Mouse (Mus musculus): ENCODE results near the gene Olfr484. TPM values are rescaled to one million over a fixed set of nuclear protein-coding genes. Genes with fewer than 3 reads are reported as not detected.

The Olfr484 gene
- not detected for polyA plus RNA-seq (2012; fragmentation: generic; extraction: Trizol)

GRCm38 (mm10) chr7:108127349-108127748 is at the start of gene Olfr484:
Gene Olfr484 (minus strand): TSS chr7:108127449.

GRCm38 (mm10) chr7:108172642-108173041 is 45.4 kb upstream of the Olfr484 start, which contains the start of gene Olfr486:
Gene Olfr486 (minus strand): TSS chr7:108172742.

DNA sequence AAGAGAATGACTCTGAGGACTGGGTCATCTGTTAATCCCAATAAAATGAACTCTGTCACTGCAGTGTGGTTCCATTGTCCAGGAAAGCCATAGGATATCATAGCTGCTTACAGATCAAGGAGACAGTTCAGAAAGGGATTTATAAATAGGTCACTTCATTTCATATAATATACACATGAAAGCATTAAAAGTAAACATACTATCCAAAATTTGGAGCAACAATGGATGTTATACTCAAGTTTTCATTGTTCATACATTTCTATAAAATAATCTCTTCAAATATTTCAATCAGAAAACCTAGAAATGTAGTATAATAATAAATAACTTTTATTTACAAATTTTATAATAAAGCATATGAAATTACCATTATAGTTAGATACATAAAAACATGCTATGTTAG is 32.5 kb upstream of the Olfr484 start, which contains the start of gene Olfr485:
TSS of gene Olfr485 (minus strand) at position 101 of the 400 bp plus-strand sequence.

GRCm38 (mm10) chr7:108100549-108100948 is 26.7 kb downstream of the Olfr484 start, which contains the start of gene Olfr483:
Gene Olfr483 (plus strand): TSS chr7:108100849.

GRCm38 (mm10) chr7:108097486-108097885 is 29.8 kb downstream of the Olfr484 start, which contains the start of gene Olfr482:
Gene Olfr482 (minus strand): TSS chr7:108097586.

GRCm38 (mm10) chr7:108079555-108079954 is 47.7 kb downstream of the Olfr484 start, which contains the start of gene Olfr481:
Gene Olfr481 (plus strand): TSS chr7:108079855.

Other genes with a start within 250 kb of the Olfr484 start
- not detected for gene Olfr472, start 229.5 kb downstream of the Olfr484 start, polyA plus RNA-seq (2012; fragmentation: generic; extraction: Trizol)
- not detected for gene Olfr473, start 197.0 kb downstream of the Olfr484 start, polyA plus RNA-seq (2012; fragmentation: generic; extraction: Trizol)
- gene Olfr474, start 172.8 kb downstream of the Olfr484 start, polyA plus RNA-seq (2012; fragmentation: generic; extraction: Trizol) = not detected
- gene Olfr476, start 162.6 kb downstream of the Olfr484 start, polyA plus RNA-seq (2012; fragmentation: generic; extraction: Trizol) = not detected
- not detected for gene Olfr477, start 140.8 kb downstream of the Olfr484 start, polyA plus RNA-seq (2012; fragmentation: generic; extraction: Trizol)
- not detected for gene Olfr478, start 93.5 kb downstream of the Olfr484 start, polyA plus RNA-seq (2012; fragmentation: generic; extraction: Trizol)
- not detected for gene Olfr479, start 76.8 kb downstream of the Olfr484 start, polyA plus RNA-seq (2012; fragmentation: generic; extraction: Trizol)
- not detected for gene Olfr480, start 60.1 kb downstream of the Olfr484 start, polyA plus RNA-seq (2012; fragmentation: generic; extraction: Trizol)
- not detected for gene Olfr481, start 47.6 kb downstream of the Olfr484 start, polyA plus RNA-seq (2012; fragmentation: generic; extraction: Trizol)
- under 1 TPM in 1 of 2 experiments, not detected in 1; 0.02 TPM for gene Olfr482, start 29.9 kb downstream of the Olfr484 start, polyA plus RNA-seq (2012; fragmentation: generic; extraction: Trizol)
- not detected for gene Olfr483, start 26.6 kb downstream of the Olfr484 start, polyA plus RNA-seq (2012; fragmentation: generic; extraction: Trizol)
- gene Olfr485, start 32.4 kb upstream of the Olfr484 start, polyA plus RNA-seq (2012; fragmentation: generic; extraction: Trizol) = not detected
- not detected for gene Olfr486, start 45.3 kb upstream of the Olfr484 start, polyA plus RNA-seq (2012; fragmentation: generic; extraction: Trizol)
- gene Olfr487, start 87.2 kb upstream of the Olfr484 start, polyA plus RNA-seq (2012; fragmentation: generic; extraction: Trizol) = not detected
- not detected for gene Olfr488, start 130.9 kb upstream of the Olfr484 start, polyA plus RNA-seq (2012; fragmentation: generic; extraction: Trizol)
- not detected for gene Olfr490, start 161.5 kb upstream of the Olfr484 start, polyA plus RNA-seq (2012; fragmentation: generic; extraction: Trizol)
- not detected for gene Olfr491, start 186.0 kb upstream of the Olfr484 start, polyA plus RNA-seq (2012; fragmentation: generic; extraction: Trizol)
- gene Olfr492, start 196.2 kb upstream of the Olfr484 start, polyA plus RNA-seq (2012; fragmentation: generic; extraction: Trizol) = not detected
- not detected for gene Olfr493, start 219.5 kb upstream of the Olfr484 start, polyA plus RNA-seq (2012; fragmentation: generic; extraction: Trizol)
- not detected for gene Olfr494, start 237.9 kb upstream of the Olfr484 start, polyA plus RNA-seq (2012; fragmentation: generic; extraction: Trizol)